Mouse (Mus musculus): ENCODE data around the gene Dnhd1. TPM values are rescaled to one million over a fixed set of nuclear protein-coding genes. Genes with fewer than 3 reads are reported as not detected.
"Not testable (repeated sequence)": the region's sequence is repeated elsewhere in the genome, so short reads cannot be mapped to it uniquely, and the experiment has no call there.

Dnhd1 gene
- polyA plus RNA-seq, 1 experiment, result 3.3 TPM

DNA sequence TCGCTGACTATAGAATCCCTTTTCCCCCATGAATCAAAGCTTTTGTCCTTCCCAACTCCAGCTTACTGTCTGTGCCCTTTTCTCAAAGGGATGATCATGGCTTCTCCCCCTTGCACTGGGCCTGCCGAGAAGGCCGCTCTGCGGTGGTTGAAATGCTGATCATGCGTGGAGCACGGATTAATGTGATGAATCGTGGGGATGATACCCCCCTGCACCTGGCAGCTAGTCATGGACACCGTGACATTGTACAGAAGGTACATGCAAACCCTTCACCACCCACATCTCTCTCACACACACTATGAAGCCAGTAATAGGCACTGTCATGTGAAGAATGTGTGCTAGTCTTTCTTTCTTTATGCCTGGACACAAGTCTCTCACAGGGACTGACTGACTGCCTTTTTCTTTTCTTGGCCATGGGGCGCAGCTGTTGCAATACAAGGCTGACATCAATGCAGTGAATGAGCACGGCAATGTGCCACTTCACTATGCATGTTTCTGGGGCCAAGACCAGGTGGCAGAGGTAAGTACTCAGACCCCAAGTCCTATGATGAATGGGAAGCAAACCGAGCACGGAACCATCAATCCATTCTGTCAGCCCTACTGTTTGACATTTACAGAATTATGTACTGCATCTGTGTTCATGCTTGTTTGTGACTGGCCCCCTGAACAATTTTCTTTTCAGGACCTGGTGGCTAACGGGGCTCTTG is 89.6 kb downstream of the Dnhd1 start:
- no peak for DNase-seq (ENCODE audit: low read depth)

GRCm38 (mm10) chr7:105740851-105741250 is 90.2 kb downstream of the Dnhd1 start:
- no peak for DNase-seq (ENCODE audit: low read depth)

DNA sequence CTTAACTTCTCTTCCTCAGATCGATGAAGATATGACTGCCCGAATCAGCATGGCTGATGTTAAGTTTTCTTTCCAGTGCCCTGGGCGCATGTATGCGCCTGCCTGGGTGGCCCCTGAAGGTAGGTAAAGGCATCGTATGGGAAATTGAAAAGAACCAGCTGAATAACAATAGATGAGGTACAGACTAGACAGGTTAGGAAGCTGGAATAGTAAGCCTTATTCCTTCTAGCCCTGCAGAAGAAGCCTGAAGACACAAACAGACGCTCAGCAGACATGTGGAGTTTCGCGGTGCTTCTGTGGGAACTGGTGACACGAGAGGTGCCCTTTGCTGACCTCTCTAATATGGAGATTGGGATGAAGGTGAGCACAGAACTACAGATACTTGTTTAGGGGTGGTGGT is 91.4 kb downstream of the Dnhd1 start:
- no peak for DNase-seq (ENCODE audit: low read depth)

DNA sequence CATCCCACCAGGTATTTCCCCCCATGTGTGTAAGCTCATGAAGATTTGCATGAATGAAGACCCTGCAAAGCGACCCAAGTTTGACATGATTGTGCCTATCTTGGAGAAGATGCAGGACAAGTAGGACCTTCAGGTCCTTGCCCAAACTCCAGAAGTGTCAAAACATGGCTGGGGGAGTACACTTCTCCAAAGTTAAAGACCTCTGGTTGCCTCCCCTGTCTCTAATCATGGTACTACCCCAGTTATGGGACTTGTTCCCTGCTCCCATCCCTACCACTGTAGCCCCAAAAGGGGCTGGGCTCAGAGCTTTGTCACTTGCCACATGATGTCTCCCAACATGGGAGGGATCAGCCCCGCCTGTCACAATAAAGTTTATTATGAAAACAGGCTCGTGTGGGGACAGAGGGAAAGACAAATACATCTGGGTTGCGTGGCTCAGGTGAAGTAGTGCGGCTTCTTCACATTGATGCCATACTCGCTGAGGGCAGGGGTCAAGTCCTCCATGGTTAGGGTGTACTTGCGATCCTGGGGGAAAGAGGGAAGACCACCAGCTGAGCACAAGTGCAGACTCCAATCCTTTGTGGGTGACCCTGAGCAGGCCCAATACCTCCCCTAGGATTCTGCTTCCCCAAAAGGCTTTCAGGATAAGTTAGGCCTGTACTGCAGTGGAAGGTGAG is 92.0 kb downstream of the Dnhd1 start:
- not testable (repeated sequence) for DNase-seq (ENCODE audit: low read depth)

- DNase-seq (ENCODE audit: low read depth), result not testable (repeated sequence)
Observed at GRCm38 (mm10) chr7:105743246-105743925, 92.8 kb downstream of the Dnhd1 start.

DNA sequence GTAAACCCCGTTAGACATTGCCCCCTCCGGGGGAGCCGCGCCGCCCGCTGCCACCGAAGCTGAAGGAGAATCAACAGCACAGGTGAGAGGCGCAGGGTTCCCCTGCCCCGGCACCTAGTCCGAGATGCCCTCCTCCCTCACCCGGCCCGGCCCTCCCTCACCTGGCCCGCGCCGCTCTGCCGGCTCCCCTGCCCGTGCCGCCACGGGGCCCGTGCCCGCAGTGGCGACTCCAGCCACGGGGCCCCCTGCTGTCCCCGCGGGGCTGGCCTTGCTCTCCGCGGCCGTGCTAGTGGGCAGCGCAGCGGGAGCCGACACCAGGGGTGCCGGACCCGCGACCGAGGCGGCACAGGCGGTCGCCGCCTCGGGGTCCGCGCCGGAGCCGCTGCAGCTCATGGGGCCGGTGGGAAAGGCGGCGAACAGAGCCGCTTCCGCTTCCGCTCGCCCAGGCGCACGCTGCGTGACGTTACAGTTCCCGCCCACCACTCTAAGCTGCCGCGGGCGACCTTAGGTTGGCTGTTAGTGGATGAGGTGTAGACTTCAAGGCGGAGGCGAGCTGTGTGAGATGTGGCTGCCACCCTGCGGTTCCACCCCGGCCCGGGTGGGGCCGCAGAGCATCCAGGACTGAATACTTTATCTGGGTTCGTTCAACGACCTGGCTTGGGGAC is 93.4 kb downstream of the Dnhd1 start, which contains the start of gene Taf10:
Gene Taf10, minus strand, starts transcription at position 436 of the 665 bp plus-strand sequence.
- DNase-seq (ENCODE audit: low read depth), result no peak

DNA sequence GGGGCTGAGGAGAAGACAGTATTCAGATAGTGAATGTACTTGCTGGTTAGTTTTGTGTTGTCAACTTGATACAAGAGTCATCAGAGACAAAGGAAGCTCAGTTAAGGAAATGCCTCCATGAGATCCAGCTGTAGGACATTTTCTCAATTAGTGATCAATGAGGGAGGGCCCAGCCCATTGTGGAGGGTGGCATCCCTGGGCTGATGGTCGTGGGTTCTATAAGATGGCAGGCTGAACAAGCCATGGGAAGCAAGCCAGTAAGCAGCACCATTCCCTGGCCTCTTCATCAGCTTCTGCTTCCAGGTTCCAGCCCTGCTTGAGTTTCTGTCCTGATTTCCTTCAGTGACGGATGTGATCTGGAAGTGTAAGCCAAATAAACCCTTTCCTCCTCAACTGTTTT is 97.1 kb downstream of the Dnhd1 start:
- no peak for DNase-seq (ENCODE audit: low read depth)

GRCm38 (mm10) chr7:105751491-105752433 is 101.1 kb downstream of the Dnhd1 start, which contains the start of gene Tpp1:
Gene Tpp1, minus strand, starts transcription at chr7:105752235.
- peak; percentile 77 for DNase-seq (ENCODE audit: low read depth)

DNA sequence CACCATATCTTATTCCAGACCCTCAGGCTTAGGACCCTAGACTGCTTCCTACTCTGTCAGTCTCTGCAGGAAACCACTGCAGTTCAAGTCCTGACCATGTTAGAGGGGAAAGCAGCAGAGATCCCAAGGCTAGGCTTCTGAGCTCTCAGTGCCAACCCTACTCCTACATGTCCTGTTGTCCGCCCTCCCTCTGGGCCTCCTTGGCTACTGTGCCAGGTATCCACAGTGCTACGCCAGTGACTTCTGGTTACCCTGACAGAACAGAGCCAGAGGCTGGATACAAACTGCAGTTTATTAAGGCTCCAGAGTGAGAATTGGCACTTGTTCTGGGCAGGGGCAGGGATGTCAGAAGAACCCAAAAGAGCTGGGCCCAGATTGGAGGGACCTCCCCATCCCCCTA is 102.1 kb downstream of the Dnhd1 start:
- no peak for DNase-seq (ENCODE audit: low read depth)

GRCm38 (mm10) chr7:105753281-105753680 is 102.7 kb downstream of the Dnhd1 start:
- no peak for DNase-seq (ENCODE audit: low read depth)

- DNase-seq (ENCODE audit: low read depth), result no peak
Observed at GRCm38 (mm10) chr7:105761813-105762484, 111.3 kb downstream of the Dnhd1 start.

GRCm38 (mm10) chr7:105762517-105763270 is 112.1 kb downstream of the Dnhd1 start:
- no peak for DNase-seq (ENCODE audit: low read depth)

DNA sequence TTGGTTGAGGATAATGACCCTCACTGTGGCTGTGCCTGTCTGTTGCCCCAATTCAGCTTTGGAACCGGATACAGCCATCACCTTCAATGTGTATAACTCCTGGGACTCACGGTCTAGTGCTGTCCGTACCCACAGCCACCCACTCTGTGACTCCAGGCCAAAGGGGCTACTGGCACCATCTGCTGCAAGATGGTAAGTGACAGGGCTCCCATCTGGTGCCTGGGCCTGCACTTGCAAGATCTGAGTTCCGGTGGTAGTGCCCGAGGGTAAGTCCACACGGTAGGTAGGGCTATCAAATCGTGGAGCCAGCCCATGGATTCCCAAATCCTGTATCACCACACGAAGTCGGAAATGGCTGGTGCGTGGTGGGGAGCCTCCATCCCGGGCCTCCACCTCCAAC is 113.7 kb downstream of the Dnhd1 start:
- no peak for DNase-seq (ENCODE audit: low read depth)

- DNase-seq (ENCODE audit: low read depth), result no peak
Observed at GRCm38 (mm10) chr7:105767729-105768165, 117.1 kb downstream of the Dnhd1 start.

GRCm38 (mm10) chr7:105769959-105770358 is 119.3 kb downstream of the Dnhd1 start:
- DNase-seq (ENCODE audit: low read depth), result no peak

Data from gonadal fat pad, adult 2 months (tissue).